Mouse (Mus musculus) liver, embryonic 14.5 days (tissue): ENCODE data around the gene Acot7.

Source experiments
- CTCF ChIP-seq: IDR thresholded peaks from 2 replicates; pipeline ENCODE4 v1.5.1; 2016; ENCODE audit warnings: antibody characterized with exemption, low read depth, control low read depth
- EP300 ChIP-seq: IDR thresholded peaks from 2 replicates; pipeline ENCODE4 v1.6.1; 2016; ENCODE audit warnings: antibody characterized with exemption, low read depth

DNA sequence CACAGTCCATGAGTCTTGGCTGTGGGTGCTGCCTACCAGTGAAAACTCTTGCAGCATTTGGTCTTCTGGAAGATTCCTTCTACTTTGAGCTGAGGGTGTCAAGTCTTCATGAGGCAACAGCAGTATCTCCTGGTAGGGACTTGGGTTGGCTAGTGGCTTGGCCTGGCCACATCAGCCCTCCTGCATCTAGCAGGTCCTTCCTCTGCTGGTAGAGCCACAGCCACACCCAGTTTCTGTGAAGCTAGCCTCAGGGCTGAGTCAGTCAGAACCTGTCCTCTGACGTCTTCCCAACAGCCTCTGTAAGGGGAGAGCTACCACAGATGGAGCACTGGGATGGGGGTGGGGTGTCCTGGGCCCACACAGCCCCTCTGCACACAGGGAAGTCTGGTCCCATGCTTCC, 44.6 kb downstream of the Acot7 start:
- TF ChIP-seq CTCF (no peak), EP300 (no peak)
